Mouse (Mus musculus) myocyte (in vitro differentiated cells): ENCODE measurements around the gene Prune1. TPM values are rescaled to one million over a fixed set of nuclear protein-coding genes. Genes with fewer than 3 reads are reported as not detected.

Source experiments
- H3K27me3 ChIP-seq: one replicate; pipeline ENCODE4 v1.6.1; 2011; ENCODE audit not compliant: control insufficient read depth, insufficient read depth, insufficient read length
- H3K36me3 ChIP-seq: one replicate; pipeline ENCODE4 v1.6.1; 2011; ENCODE audit not compliant: control insufficient read depth, insufficient read depth
- H3K4me2 ChIP-seq: one replicate; pipeline ENCODE4 v1.6.1; 2011; ENCODE audit warnings: low read depth, control low read depth
- H3K4me3 ChIP-seq: one replicate; pipeline ENCODE4 v1.5.1; 2011; ENCODE audit warnings: mild to moderate bottlenecking, control low read depth, moderate library complexity
- H3K79me2 ChIP-seq: one replicate; pipeline ENCODE4 v1.6.1; 2011; ENCODE audit not compliant: control insufficient read depth, insufficient read depth
- H3ac ChIP-seq: one replicate; pipeline ENCODE4 v1.6.1; 2011; ENCODE audit not compliant: control insufficient read depth, insufficient read length
- CEBPB ChIP-seq: IDR thresholded peaks from 2 replicates; pipeline ENCODE4 v1.6.1; 2011; ENCODE audit warnings: mild to moderate bottlenecking, moderate library complexity; ENCODE audit not compliant: poor library complexity, insufficient read depth, severe bottlenecking
- E2F4 ChIP-seq: IDR thresholded peaks from one replicate; pipeline ENCODE4 v1.6.1; 2011; ENCODE audit warnings: mild to moderate bottlenecking, control low read depth, moderate library complexity; ENCODE audit not compliant: insufficient read depth
- MAX ChIP-seq: IDR thresholded peaks from one replicate; pipeline ENCODE4 v1.6.1; 2011; ENCODE audit warnings: low read depth, mild to moderate bottlenecking, control low read depth
- MYOD1 ChIP-seq, 3 experiments: IDR thresholded peaks; one replicate each; pipeline ENCODE4 v1.6.1; 2011; ENCODE audit warnings: control low read depth in 2 of 3, low read depth in 2 of 3, mild to moderate bottlenecking in 2 of 3, moderate library complexity in 1 of 3; ENCODE audit not compliant: insufficient read length in 2 of 3, control insufficient read depth in 1 of 3
- MYOG ChIP-seq, 3 experiments: IDR thresholded peaks; one replicate each; pipeline ENCODE4 v1.6.1; 2011; ENCODE audit warnings: control low read depth in 2 of 3, low read depth in 2 of 3, mild to moderate bottlenecking in 2 of 3; ENCODE audit not compliant: insufficient read length in 2 of 3, control insufficient read depth in 1 of 3, insufficient read depth in 1 of 3
- POLR2A ChIP-seq: IDR thresholded peaks from one replicate; pipeline ENCODE4 v1.6.1; 2011; ENCODE audit warnings: low read depth, mild to moderate bottlenecking, control low read depth, moderate library complexity; ENCODE audit not compliant: insufficient read length
- POLR2AphosphoS2 ChIP-seq: IDR thresholded peaks from one replicate; pipeline ENCODE4 v1.6.1; 2011; ENCODE audit warnings: low read depth, control low read depth; ENCODE audit not compliant: insufficient read length
- REST ChIP-seq: IDR thresholded peaks from one replicate; pipeline ENCODE4 v1.6.1; 2011; ENCODE audit warnings: mild to moderate bottlenecking, control low read depth, moderate library complexity; ENCODE audit not compliant: insufficient read depth, insufficient read length
- SRF ChIP-seq: IDR thresholded peaks from one replicate; pipeline ENCODE4 v1.6.1; 2011; ENCODE audit warnings: low read depth; ENCODE audit not compliant: control insufficient read depth, insufficient read length
- TCF12 ChIP-seq: IDR thresholded peaks from one replicate; pipeline ENCODE4 v1.6.1; 2011; ENCODE audit warnings: mild to moderate bottlenecking, control low read depth; ENCODE audit not compliant: poor library complexity, insufficient read depth, severe bottlenecking
- TCF3 ChIP-seq: IDR thresholded peaks from one replicate; pipeline ENCODE4 v1.6.1; 2011; ENCODE audit warnings: low read depth, control low read depth; ENCODE audit not compliant: insufficient read length
- USF1 ChIP-seq: IDR thresholded peaks from one replicate; pipeline ENCODE4 v1.6.1; 2011; ENCODE audit warnings: low read depth, mild to moderate bottlenecking, control low read depth, moderate library complexity
- polyA plus RNA-seq: library from polyadenylated mRNA; unstranded; fragments of >200 nt; fragmentation: generic; extraction: Trizol; gene quantifications from one replicate; pipeline ENCODE4 v1.2.1, GENCODE M21; 2012; ENCODE audit warnings: missing spikeins

Prune1 gene
- polyA plus RNA-seq, 1 experiment: 43.1 TPM

GRCm38 (mm10) chr3:95267855-95268254 lies 14.0 kb downstream of the Prune1 start:
- no peaks in the 10 kb centered on the region for H3K27me3 ChIP-seq
- no peak overlapping the region for H3ac ChIP-seq
- H3K4me2 ChIP-seq: no peak overlapping the region
- no peak overlapping the region for H3K4me3 ChIP-seq
- TF ChIP-seq POLR2A (no peak), TCF3 (no peak), TCF12 (no peak), CEBPB (no peak), MYOG (IDR thresholded peaks at IDR 0.05; ENCODE audit: control insufficient read depth in 1 of 3, insufficient read depth in 1 of 3, insufficient read length in 2 of 3, low read depth in 2 of 3) (no peak), E2F4 (no peak), MAX (no peak), SRF (no peak)
- peaks cover 5% of the 10 kb centered on the region for H3K79me2 ChIP-seq
- H3K36me3 ChIP-seq: peaks cover 14% of the 10 kb centered on the region

- H3K4me3 ChIP-seq: no peak overlapping the region
These were observed 15.8 kb downstream of the Prune1 start for GRCm38 (mm10) chr3:95266052-95266451.

GRCm38 (mm10) chr3:95264724-95265123 lies 17.2 kb downstream of the Prune1 start:
- H3K4me3 ChIP-seq: no peak overlapping the region
- no peaks in the 10 kb centered on the region for H3K27me3 ChIP-seq
- TF ChIP-seq MAX (no peak), MYOD1 (IDR thresholded peaks at IDR 0.05; ENCODE audit: control insufficient read depth in 1 of 3, insufficient read length in 2 of 3, low read depth in 2 of 3) (no peak), E2F4 (no peak), CEBPB (no peak), MYOG (IDR thresholded peaks at IDR 0.05; ENCODE audit: control insufficient read depth in 1 of 3, insufficient read depth in 1 of 3, insufficient read length in 2 of 3, low read depth in 2 of 3) (no peak), TCF3 (no peak), SRF (no peak), POLR2A (no peak), POLR2AphosphoS2 (no peak), TCF12 (no peak), REST (no peak), USF1 (no peak)
- no peak overlapping the region for H3K4me2 ChIP-seq
- no peak overlapping the region for H3ac ChIP-seq
- no peaks in the 10 kb centered on the region for H3K79me2 ChIP-seq
- peaks cover 30% of the 10 kb centered on the region for H3K36me3 ChIP-seq

More at GRCm38 (mm10) chr3:95266052-95266451, 15.8 kb downstream of the Prune1 start:
- Histone ChIP-seq H3K36me3 (peaks cover 26% of the 10 kb centered on the region), H3ac (no peak overlapping the region), H3K4me2 (no peak overlapping the region), H3K79me2 (peaks cover 4% of the 10 kb centered on the region), H3K27me3 (no peaks in the 10 kb centered on the region)
- TF ChIP-seq CEBPB: no peak
- TF ChIP-seq REST: no peak
- no peak for TF ChIP-seq POLR2AphosphoS2
- no peak for TF ChIP-seq MAX
- TF ChIP-seq TCF12: no peak
- TF ChIP-seq SRF: no peak

GRCm38 (mm10) chr3:95263089-95263739 lies 18.7 kb downstream of the Prune1 start:
- Histone ChIP-seq H3K27me3 (no peaks in the 10 kb centered on the region), H3K36me3 (peaks cover 41% of the 10 kb centered on the region), H3K4me3 (no peak overlapping the region), H3K79me2 (no peaks in the 10 kb centered on the region), H3K4me2 (no peak overlapping the region), H3ac (no peak overlapping the region)
- no peak for TF ChIP-seq POLR2AphosphoS2
- no peak for TF ChIP-seq TCF12
- TF ChIP-seq POLR2A: no peak
- no peak for TF ChIP-seq REST
- no peak for TF ChIP-seq MAX
- TF ChIP-seq CEBPB: no peak
- TF ChIP-seq TCF3: no peak
- no peak for TF ChIP-seq MYOG (IDR thresholded peaks at IDR 0.05; ENCODE audit: control insufficient read depth in 1 of 3, insufficient read depth in 1 of 3, insufficient read length in 2 of 3, low read depth in 2 of 3)
- no peak for TF ChIP-seq MYOD1 (IDR thresholded peaks at IDR 0.05; ENCODE audit: control insufficient read depth in 1 of 3, insufficient read length in 2 of 3, low read depth in 2 of 3)
- TF ChIP-seq E2F4: no peak
- no peak for TF ChIP-seq SRF
- TF ChIP-seq USF1: no peak

- TF ChIP-seq CEBPB: no peak
- no peak for TF ChIP-seq TCF12
- TF ChIP-seq POLR2AphosphoS2: no peak
- peaks cover 42% of the 10 kb centered on the region for H3K36me3 ChIP-seq
- no peaks in the 10 kb centered on the region for H3K79me2 ChIP-seq
- H3K27me3 ChIP-seq: no peaks in the 10 kb centered on the region
- no peak overlapping the region for H3ac ChIP-seq
- H3K4me3 ChIP-seq: no peak overlapping the region
- H3K4me2 ChIP-seq: no peak overlapping the region
These were observed 19.9 kb downstream of the Prune1 start for GRCm38 (mm10) chr3:95261975-95262374.
